Mouse (Mus musculus): ENCODE measurements around the gene Chrnd.

The Chrnd gene

DNA sequence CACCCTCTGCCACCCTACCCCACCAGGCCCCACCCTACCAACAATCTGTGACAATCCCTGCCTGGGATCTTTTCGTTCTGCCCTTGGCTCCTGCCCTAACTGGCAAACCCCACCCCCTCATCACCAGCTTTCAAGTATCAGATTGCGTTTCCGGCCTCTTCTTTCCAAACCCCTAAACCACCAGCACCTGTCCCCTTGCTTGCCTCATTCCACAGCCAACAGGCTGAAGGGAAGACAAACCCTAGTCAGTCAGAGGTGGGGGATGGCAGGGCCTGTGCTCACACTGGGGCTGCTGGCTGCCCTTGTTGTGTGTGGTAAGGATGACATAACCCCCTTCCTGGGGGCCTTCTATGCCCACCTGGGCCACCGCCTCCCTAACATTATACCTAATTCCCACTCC is at the start of gene Chrnd:
Gene Chrnd (plus strand): TSS at position 179 of the 400 bp plus-strand sequence.
- no peak for DNase-seq (ENCODE audit: low read depth)

DNA sequence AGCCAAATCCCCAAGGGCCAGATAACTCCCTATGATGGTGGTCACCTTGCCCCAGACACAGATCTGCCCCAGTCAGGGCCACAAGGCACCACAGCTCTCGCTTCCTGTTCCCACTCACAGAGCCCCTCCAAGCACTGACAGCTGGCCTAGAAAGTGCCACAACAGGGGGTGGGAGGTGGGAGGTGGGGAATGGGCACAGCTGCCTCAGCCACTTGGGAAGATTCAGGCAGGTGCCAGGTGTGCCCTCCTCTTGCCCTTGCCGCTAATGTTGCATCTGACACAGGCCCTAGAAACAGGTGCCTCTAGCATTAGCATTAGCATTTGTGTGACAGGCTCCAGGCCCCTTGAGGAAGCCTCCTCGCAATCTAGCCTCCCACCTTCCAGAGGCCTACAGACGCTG is 48.9 kb upstream of the Chrnd start:
- DNase-seq (ENCODE audit: low read depth) = no peak

DNA sequence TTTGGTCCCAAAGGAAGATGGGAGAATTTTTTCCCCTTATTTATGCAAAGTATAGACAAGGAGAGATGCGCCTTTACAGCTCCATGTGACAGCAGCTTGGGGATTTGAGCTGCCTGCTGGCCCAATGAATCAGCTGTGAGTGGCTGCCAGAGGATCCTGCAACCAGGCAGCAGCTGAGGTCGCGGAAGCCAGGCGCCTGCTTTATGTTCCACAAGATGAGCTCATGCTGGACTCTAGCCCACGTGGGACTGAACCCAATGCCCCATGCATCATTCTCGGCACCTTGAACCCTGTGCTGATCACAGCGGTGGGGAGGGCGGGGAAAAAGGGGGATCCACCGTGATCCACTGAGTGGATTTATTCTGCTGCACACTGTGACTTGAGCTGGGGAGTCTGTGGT is 48.0 kb upstream of the Chrnd start:
- no peak for DNase-seq (ENCODE audit: low read depth)

DNA sequence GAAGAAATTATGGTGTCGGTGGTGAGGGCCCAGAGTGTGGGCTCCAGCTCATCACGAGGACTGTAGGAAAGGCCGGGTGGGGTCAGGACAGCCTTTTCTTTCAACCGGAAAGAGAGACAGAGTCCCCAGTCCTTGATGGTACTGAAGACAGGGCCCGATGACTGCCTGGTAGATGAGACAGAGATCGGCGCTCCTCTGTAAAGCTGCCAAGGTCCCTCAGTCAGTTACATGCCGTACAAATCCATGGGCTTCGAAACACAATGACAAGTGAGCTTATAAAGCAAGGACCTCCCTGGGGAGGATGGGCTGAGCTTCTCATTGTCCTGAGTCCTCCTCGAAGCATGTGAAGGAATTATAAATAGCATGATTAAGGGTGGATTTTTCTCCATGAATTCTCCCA is 47.3 kb upstream of the Chrnd start:
- DNase-seq (ENCODE audit: low read depth) = no peak

DNA sequence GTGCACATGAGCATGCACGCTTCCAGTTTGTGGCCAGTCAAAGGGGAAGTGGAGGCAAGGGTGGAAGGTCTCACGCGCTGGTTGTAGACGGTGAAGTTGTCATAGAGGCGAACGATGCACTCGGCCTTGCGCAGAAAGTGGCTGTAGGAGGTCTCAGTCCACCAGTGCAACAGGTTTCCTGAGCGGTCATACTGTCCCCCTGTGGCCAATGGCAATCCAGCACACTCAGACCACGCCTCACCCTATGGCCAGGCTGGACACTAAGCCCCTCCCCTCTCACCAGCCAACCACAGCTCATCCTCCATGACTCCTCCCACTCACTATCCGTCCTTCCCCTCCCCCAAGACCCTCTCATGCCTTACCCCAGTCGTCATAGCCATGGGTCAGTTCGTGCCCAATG is 41.0 kb upstream of the Chrnd start:
- DNase-seq (ENCODE audit: low read depth) = no peak

DNA sequence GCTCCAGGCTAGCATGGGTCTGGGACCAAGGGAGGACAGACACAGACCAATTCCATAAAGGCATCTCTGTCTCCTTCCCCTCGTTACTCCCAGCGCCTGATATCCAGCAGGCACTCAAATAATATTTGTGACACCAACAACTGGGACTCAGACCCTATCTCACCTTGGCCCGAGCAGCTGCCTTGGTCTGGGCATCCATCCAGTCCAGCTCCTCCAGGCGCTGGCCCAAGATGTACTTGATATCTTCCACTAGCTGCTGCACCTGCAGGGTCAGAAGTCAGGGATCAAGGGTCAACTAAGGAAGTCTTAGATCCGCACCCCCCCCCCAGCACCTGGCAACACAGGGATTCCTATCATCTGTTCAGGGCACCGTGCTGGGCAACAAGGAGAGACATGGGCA is 39.1 kb upstream of the Chrnd start:
- no peak for DNase-seq (ENCODE audit: low read depth)

DNA sequence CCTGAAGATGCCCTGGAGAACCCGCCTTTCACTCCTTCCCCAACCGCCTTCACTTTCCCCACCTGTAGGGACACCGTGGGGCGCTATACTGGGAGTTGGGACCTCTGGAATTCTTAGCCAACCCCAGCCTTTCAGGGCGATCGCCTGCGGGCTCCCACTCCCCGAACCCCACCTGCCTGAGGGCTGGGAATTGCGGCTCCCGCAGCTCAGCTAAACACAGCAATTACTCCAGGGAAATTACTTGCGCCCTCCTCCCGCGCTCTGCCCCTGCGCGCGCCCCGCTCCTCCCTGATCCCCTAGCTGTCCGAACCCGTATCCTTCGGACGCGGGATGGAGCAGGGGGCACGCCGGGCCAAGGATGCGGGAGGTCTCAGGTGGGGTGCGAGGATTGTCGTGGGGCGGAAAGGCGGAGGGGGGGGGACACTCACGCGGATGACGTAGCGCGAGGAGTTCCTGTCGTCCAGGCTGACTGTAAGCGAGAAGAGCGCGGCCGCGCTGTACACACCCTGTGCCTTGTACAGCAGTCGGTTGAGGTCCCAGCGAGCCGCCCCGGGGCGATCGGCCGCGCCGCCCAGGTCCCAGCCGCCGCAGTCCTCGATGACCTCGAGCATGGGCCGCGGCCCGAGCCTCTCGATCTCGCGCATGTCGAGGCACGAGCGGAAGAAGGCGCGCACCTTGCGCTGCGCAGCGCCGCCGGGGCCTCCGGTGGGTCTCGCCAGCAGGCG is 36.5 kb upstream of the Chrnd start:
- DNase-seq (ENCODE audit: low read depth) = no peak

DNA sequence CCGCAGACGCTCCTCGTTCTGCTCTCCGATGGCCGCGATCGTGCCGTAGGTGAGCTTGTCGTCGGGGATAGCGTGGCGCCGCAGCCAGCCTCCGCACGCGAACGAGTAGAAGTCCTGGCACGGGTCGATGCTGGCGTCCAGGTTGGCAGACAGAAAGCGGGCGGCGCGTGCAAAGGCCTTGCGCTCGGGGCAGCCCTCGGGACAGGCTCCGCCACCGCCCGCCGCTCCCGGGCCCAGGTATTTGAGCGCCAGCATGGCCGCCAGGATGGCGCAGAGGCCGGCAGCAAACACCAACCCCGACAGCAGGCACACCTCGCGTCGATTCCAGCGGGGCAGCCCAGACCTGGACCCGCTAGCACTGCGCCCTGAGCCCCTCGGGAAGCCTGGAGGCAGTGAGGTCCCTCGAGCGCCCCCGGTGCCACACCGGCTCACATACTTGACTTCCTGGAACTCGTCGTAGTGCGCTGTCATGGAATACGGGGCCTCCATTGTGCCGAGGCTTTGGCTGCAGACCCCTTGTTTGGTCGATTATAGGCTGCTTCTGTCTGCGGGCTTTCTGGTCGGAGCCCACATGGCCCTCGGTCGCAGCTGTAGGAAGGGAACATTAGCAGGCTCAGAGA is 35.8 kb upstream of the Chrnd start:
- no peak for DNase-seq (ENCODE audit: low read depth)

DNA sequence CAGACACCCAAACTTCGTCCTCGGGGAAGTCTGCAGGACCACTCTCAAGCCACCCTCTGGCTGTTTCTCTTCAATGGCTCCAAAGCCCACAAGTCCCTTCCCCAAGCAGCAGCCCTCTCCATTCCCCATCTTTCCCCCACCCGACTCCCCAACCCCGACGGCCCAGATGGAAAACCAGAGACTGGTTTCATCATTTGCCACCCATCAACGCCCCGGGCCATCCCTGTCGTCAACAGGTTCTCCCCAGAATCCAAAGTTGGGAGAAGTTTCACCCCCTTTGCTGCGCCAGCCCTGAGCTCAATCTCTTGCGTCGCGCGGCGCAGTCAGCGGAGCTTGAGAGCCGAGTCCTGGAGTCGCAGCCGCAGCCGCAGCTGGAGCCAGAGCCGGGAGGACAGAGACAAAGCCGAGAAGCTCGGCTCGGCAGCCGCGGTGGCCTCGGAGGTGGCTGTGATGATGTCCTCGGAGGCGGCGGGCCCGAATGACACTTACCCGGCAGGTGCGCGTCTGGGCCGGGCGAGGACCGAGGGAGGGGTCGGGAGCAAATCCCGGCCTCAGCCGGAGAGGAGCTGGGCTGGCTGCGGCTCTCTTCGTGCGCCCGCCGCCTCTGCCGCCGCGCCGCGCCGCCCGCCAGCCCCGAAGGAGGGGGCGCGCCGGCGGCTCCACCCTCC is 34.7 kb upstream of the Chrnd start:
- DNase-seq (ENCODE audit: low read depth) = no peak

DNA sequence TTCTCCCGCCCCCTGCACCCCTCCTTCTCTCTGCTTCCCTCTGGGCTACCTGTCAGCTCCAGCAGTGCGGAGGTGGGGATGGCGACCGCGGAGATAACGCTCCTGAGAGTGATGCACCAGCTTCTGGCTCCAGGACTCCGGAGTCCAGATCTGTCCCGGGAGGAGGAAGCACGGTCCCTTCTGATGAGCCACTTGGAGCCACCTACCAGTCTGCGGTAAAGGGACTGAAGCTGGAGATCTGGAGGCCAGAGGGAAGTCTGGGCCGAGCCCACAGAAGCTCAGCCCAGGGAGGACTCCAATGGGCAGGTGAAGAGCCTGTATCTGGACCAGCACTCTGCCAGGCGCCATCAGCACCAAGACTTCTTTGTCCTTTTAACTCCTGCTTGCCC is 34.2 kb upstream of the Chrnd start, which contains the start of gene Ecel1:
Gene Ecel1 (minus strand): TSS at position 323 of the 389 bp plus-strand sequence.
- no peak for DNase-seq (ENCODE audit: low read depth)

DNA sequence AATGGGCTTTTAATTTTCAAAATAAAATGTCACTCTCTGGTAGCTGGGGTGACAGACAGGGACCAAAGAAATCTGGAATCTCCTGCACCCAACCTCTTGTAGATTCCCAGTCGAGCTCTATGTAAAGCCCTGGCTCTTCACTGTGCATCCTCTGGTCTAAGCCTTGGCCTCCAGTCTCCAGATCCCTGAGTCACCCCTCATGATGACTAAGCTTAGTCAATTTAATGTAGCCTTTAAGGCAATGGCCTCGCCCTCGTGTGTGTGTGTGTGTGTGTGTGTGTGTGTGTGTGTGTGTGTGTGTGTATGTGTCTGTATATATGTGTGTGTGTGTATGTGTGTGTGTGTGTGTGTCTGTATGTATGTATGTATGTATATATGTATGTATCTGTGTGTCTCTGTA is 31.0 kb upstream of the Chrnd start:
- DNase-seq (ENCODE audit: low read depth) = no peak

DNA sequence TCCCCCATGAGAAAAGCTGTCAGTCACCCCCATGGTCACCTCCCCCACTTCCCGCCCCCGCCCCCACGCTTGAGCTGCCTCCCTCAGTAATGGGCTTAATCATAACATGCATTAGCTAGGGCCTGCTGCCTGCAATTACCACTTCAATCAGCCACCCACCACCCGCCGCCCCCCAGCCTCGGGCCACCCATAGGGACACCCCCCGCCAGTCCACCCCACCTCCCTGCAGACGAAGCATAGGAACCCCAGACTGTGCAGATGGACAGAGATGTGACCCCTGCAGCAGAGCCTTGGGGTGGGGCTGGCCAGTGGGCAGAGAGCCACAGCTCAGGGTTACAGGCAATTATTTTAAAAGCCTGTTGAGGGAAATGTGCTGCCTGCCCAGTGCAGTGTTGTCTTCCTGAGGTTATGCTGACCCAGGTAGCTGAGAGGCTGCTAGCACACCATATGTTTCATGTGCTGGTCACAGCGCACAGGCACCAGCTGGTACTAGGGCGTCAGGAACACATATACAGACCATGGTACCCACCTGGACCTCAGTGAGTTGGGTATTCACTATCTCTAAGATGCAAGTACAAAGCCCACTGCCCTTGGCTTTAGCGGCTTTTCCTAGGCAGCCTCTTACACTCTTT is 26.1 kb upstream of the Chrnd start:
- DNase-seq (ENCODE audit: low read depth) = no peak

DNA sequence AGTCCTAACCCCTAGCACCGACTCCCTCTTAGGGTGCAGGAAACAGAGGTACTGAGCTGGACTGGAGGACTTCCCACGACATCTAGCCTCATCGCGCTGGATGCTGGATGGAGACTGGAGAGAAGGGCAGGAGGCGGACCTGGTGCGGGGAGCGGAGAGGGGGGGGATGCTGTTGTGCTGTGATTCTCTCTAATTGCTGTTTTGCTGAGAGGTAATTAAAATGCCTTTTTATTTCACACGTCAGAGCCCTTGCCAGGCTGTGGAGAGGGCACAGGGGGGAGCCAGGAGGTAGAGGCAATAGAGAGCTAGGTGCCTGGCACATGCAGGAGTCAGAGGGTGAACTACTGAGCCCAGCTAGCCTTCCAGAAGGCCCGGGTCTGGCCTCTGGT is 25.6 kb upstream of the Chrnd start:
- no peak for DNase-seq (ENCODE audit: low read depth)

DNA sequence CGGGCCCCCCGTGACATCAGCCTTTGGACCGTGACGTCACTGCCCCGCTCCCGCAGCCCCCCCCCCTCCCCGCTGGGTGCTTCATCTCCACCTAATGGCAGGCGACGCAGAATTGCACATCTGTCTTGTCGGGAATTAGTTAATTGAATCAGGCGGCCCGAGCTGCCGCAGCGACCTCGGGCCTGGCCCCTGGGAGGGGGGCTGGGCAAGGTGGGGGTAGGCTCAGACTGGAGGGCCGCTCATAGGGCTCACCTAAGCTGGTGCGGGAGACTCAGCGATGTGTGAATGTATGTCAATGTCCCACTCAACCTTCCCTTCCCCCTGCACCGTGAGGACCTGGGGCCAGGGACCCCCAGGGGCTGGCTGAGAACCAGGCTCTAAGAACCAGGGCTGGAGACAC is 19.9 kb upstream of the Chrnd start:
- no peak for DNase-seq (ENCODE audit: low read depth)

DNA sequence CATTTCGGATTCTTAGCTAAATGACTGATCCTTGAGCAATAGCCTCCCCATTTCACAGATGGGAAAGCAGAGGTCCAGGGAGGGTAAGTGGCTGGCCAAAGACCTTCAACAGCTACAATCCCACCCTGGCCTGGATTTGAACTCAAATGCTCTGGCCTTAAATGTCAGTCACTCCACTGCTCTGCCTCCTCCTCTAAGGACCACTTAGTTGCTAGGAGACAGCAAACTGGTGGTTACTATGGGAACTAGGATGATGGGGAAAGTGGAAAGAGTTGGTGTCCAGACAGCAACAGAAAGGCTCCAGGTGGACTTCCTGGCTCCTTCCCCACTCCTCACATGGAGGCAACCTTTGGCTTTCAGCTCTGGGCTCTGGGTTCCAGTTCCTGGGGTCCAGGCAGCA is 19.1 kb upstream of the Chrnd start:
- DNase-seq (ENCODE audit: low read depth) = no peak

DNA sequence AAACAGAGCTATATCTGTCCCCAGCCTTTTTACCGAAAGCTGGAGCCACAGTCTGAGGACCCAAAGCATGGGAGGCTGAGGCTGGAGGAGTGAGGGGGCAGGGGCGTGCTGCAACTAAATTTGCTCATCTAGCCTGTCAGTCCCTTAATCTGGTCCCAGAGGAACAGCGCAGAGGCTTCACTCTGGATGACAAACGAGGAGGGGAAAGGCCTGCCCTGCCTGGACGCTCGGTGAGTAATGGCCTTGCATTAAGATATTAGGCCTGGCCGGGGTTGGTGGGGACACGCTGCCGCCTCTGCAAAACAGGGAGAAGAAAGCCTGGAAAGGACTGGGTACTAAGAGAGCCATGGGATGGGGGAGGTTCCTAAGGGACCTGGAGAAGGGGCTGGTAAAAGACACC is 18.1 kb upstream of the Chrnd start:
- DNase-seq (ENCODE audit: low read depth) = no peak

DNA sequence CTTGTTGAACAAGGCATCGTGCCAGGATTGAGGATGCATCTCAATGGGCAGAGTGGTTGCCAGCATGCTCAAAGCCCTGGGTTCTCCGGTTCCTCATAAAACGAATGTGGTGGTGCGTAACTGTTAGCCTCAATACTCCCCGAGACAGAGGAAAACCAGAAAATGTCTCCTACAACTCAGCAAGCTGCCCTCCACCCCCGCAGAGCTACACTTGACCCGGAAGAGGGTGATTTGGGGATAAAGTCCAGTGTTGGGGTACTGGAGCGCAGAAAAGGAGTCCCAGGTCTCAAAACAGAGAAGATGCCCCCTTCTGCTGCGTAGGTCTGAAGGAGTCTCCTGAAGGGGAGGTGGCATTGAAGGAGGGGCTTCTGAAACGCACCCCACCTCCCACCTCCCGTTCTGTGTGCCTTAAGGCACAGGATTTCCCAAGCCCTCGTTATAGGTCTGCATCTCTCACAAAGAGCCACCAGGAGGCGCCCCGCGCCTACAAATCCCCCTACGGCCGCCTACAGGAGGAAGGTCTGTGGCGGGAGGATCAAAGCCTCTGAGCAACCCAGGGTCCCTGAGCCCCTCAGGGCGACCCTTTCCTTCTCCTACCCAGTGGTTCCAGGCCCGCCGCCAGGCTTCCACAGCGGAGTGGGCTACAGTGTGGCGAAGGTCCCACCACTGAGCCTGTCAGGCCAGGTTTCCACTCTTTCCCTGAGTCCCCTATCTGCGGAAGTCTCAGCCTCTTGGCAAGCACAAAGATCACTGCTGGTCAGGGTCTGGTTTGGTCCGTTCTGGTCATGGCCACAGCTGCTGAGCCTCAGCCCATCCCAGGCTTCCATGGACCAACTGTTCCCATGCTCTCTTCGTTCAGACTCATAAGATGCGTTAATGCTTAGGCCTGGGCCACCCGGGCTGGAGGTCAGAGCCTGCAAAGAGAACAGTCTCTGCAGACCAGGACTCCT is 16.1 kb upstream of the Chrnd start:
- peak; percentile 76 for DNase-seq (ENCODE audit: low read depth)

DNA sequence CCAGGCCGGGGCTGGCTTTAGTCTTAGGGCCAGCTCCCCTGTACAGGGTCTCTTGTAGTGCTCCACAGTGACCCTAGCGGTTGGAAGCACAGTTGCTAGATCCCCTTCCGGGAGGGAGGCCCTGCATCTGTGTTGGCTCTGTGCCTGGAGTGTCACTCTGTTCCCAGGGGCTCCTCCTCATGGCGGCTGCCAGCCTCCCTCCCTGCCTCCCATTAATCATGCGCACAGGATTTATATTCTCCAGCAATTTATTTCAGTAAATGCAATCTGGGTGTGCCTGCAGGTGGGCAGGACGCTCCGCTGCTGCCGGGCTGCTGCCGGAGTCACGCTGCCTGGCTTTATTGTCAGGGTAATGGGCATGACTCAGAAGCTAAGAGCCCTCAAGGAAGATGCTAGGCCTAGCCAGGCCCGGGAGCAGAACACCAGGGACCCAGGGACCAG is 14.5 kb upstream of the Chrnd start:
- DNase-seq (ENCODE audit: low read depth) = no peak

DNA sequence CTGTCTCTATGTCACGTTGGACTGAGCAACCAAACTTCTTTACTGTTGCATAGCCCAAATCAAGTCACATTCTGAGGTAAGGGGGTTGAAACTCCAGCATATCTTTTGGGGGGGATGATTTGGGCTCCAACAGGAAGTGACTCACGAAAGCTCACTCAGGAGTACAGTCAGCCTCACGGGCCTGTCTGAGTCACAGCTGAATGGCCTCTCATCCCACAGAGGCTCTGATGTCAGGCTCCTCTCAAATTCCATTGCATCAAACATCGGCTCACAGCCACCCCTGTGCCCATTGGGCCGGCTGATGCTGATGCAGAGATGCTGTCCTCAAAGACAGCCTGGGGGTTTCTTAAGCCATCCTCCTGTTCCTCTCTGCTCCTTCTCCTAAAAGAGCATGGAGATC is 9.5 kb upstream of the Chrnd start:
- peak; percentile 48 for DNase-seq (ENCODE audit: low read depth)

DNA sequence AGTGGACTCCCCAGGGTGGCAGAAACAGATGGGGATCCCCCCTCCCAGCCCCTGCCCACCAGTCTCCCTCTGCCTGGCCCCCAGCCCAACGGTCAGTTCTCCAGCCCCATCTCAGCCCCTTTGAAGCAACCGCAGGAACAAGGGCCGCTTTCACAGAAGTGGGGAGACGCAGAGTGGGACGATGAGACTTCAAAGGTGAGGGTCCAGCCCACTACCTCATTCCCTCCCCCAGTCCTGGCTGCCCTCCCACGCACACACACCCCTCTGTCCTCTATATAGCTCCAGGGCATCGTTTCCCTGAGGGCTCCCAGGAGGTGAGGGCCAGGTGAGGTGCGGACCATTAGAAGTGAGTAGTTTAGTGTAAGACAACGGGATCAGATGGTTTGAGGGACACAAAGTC is 7.4 kb upstream of the Chrnd start, which contains the start of gene Prss56:
Gene Prss56 (plus strand): TSS at position 301 of the 400 bp plus-strand sequence.
- DNase-seq (ENCODE audit: low read depth) = no peak

DNA sequence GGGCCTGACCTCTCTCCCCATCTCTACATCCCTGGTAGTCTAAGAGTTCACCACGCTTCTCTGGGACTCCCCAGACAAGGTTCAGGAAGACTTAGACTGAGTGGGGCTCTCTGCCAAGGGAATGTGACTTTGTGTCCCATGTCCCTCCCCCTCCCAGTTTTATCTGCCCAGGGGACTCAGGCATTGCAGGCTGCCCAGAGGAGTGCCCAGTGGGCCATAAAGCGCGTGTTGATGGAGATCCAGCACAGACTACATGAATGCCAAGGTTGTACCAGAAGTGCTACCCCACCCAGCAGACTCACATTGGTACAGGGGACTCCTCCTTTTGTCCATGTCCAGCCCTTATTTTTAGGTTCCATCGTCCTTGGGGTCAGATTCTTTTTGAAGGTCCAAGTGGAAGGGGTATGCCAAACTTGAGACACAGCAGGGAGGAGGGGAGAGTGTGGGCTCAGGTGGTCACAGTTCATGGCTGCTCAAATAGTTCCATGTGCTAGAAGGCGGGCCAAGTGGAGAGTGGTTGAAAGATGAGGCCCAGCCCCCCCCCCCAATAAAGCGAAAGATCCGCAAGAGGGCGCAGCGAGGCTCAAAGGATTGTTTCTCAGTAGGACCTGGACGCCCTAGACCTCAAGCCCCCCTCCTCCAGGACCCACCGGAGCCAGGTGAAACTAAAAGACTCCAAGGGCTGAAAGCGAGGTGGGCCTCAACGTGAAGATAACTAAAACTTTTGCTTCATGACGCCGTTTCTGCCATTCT is 6.2 kb upstream of the Chrnd start:
- no peak for DNase-seq (ENCODE audit: low read depth)

Data from induced T-regulatory cell, adult 2 months (primary cell).